Mouse (Mus musculus) c-Kit-negative CD71-positive TER-119-positive erythroid progenitor cells, embryonic 14.5 days (primary cell): ENCODE measurements around the gene Ppp1r12a.

Experiments used
- DNase-seq: peaks from one replicate; pipeline ENCODE4 v3.0.0-alpha.2; 2013; ENCODE audit warnings: low read depth, low spot score

Ppp1r12a gene

GRCm38 (mm10) chr10:108291688-108292471 is 129.9 kb downstream of the Ppp1r12a start:
- DNase-seq = no peak

GRCm38 (mm10) chr10:108292651-108293050 is 130.7 kb downstream of the Ppp1r12a start:
- no peak for DNase-seq

- DNase-seq = no peak
Measured at GRCm38 (mm10) chr10:108293620-108294195, 131.7 kb downstream of the Ppp1r12a start.

- DNase-seq = no peak
Measured at GRCm38 (mm10) chr10:108294766-108295165, 132.8 kb downstream of the Ppp1r12a start.

GRCm38 (mm10) chr10:108296446-108296845 is 134.5 kb downstream of the Ppp1r12a start:
- DNase-seq = no peak

- DNase-seq = no peak
Measured at GRCm38 (mm10) chr10:108298261-108298660, 136.3 kb downstream of the Ppp1r12a start.

GRCm38 (mm10) chr10:108298841-108299545 is 137.0 kb downstream of the Ppp1r12a start:
- no peak for DNase-seq

GRCm38 (mm10) chr10:108299828-108300227 is 137.8 kb downstream of the Ppp1r12a start:
- DNase-seq = no peak

GRCm38 (mm10) chr10:108300843-108301242 is 138.8 kb downstream of the Ppp1r12a start:
- DNase-seq = peak; percentile 56

- DNase-seq = no peak
Measured at GRCm38 (mm10) chr10:108307772-108308171, 145.8 kb downstream of the Ppp1r12a start.

GRCm38 (mm10) chr10:108310195-108310594 is 148.2 kb downstream of the Ppp1r12a start:
- DNase-seq = no peak

- no peak for DNase-seq
Measured at GRCm38 (mm10) chr10:108311396-108311795, 149.4 kb downstream of the Ppp1r12a start.

- DNase-seq = no peak
Measured at GRCm38 (mm10) chr10:108313845-108314244, 151.9 kb downstream of the Ppp1r12a start.

- DNase-seq = no peak
Measured at GRCm38 (mm10) chr10:108314396-108314795, 152.4 kb downstream of the Ppp1r12a start.

GRCm38 (mm10) chr10:108315236-108315635 is 153.2 kb downstream of the Ppp1r12a start:
- no peak for DNase-seq

- DNase-seq = no peak
Measured at GRCm38 (mm10) chr10:108328356-108328755, 166.4 kb downstream of the Ppp1r12a start.

- DNase-seq = no peak
Measured at GRCm38 (mm10) chr10:108328983-108329382, 167.0 kb downstream of the Ppp1r12a start.

- no peak for DNase-seq
Measured at GRCm38 (mm10) chr10:108329771-108330170, 167.8 kb downstream of the Ppp1r12a start.

- DNase-seq = no peak
Measured at GRCm38 (mm10) chr10:108330964-108331363, 169.0 kb downstream of the Ppp1r12a start.

GRCm38 (mm10) chr10:108331784-108332561 is 170.0 kb downstream of the Ppp1r12a start, which contains the start of gene Pawr:
TSS of gene Pawr (plus strand) at chr10:108332121.
- peak; percentile 64 for DNase-seq
